Mouse (Mus musculus) urinary bladder, postnatal 36 days (tissue): ENCODE data around the gene Pum2.
A peak's percentile ranks its signal among the peaks of the same experiment; 100 is the strongest.
"Not testable (repeated sequence)": the region's sequence is repeated elsewhere in the genome, so short reads cannot be mapped to it uniquely, and the experiment has no call there.

ENCODE experiments used
- DNase-seq, 2 experiments: peaks; one replicate each; pipeline ENCODE4 v3.0.0; 2022; ENCODE audit warnings: low spot score in 2 of 2, mixed read lengths in 1 of 2

The Pum2 gene

GRCm38 (mm10) chr12:8673974-8674306, at the start of gene Pum2:
TSS of gene Pum2 (plus strand) at chr12:8674134.
- peak; percentile 85 to 91 for DNase-seq

- no peak for DNase-seq
Measured at GRCm38 (mm10) chr12:8629537-8629936, 44.4 kb upstream of the Pum2 start.

- DNase-seq, result no peak
Measured at GRCm38 (mm10) chr12:8631691-8632090, 42.2 kb upstream of the Pum2 start.

DNA sequence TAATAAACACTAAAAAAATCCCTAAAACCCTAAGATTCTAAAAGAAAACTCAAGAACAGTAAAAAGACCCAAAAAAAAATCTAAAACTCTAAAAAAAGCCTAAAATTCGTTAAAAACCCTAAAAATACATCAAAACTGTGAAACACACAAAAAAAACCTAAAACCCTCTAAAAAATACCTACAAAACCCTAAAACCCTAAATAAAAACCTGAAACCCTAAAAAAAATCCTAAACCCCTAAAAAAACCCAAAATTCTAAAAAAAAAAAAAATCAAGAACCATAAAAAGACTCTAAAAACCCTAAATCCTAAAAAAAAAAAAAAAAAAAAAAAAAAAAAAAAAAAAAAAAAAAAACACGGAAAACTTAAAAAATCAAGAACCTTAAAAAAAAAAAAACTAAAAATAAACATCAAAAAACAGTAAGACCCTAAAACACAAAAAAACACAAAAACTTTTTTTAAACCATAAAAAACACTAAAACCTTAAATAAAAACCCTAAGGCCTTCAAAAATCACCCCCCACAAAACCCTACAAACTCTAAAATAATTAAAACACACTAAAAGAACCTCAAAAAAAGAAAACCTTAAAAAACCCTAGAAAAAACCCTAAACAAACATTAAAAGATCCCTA, 41.1 kb upstream of the Pum2 start:
- DNase-seq, result no peak

DNA sequence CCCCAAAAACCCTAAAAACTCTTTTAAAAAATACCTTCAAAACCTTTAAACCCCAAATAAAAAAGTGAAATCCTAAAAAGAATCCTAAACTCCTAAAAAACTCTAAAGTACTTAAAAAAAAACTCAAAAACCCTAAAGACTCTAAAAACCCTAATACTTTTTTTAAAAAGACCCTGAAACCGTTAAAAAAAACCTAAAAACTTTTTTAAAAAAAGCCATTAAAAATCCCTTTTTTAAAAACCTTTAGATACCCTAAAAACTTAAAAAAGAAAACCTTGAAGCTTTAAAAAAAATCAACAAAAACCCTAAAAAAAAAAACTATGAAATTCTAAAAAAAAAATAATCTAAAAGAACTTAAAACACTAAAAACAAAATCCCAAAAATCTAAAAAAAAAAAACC, 39.6 kb upstream of the Pum2 start:
- no peak for DNase-seq

DNA sequence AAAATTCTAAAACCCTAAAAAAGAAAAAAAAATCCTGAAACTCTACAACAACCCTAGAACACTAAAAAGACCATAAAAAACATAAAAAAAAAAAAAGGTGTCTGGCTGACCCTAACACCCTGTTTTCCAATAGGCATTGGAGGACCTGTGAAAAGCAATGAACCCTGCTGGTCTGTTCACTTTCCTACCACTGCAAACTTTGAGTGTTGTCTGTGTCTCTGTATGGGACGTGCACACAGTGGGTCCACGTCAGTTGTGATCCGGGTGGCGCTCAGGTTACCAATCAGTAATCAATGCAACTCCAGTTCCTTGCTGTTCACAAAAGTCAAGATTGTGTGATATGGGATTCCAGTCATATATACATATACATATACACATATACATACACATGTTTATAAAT, 38.4 kb upstream of the Pum2 start:
- DNase-seq, result no peak

DNA sequence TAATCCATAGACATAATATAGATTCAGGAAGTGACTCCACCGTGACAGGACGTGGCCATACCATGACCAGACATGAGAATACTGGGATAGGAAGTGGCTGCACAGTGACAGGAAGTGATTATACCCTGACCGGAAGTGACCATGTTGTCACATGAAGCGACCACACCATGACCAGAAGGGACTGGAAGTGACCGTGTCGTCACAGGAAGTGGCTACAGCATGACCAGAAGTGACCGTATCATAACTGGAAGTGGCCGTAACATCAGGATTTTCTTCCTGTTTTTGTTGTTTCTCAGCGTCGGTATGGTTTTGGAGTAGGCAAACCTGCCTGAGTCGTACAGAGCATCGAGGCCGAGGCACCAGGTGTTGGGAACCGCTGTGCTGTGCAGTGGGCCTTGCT, 37.0 kb upstream of the Pum2 start:
- no peak for DNase-seq

GRCm38 (mm10) chr12:8638411-8639087, 35.4 kb upstream of the Pum2 start:
- DNase-seq, result peak; percentile 73 to 80

DNA sequence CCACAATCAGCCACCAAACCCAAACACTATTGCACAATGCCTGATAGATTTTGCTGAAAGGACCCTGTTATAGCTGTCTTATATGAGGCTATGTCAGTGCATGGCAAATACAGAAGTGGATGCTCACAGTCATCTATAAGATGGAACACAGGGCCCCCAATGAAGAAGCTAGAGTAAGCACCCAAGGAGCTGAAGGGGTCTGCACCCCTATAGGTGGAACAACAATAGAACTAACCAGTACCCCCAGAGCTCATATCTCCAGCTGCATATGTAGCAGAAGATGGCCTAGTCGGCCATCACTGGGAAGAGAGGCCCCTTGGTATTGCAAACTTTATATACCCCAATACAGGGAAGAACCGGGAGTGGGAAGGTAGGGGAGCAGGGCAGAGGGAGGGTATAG, 33.7 kb upstream of the Pum2 start:
- not testable (repeated sequence) for DNase-seq

GRCm38 (mm10) chr12:8640711-8641424, 33.1 kb upstream of the Pum2 start:
- DNase-seq, result peak; percentile 98

DNA sequence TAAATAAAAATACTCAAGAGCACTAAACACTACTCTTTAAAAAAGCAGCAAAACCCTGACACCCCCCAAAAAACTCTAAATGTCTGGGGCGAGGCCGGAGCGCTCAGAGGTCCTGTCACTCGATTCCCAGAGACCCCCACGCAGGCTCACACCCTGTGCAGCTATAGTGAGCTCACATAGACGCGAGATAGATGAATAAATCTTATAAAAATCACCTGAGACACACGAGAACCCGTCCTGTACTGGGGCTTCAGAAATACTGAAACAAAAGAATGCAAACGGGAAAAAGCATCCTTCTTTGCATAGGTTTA, 32.6 kb upstream of the Pum2 start:
- no peak for DNase-seq

DNA sequence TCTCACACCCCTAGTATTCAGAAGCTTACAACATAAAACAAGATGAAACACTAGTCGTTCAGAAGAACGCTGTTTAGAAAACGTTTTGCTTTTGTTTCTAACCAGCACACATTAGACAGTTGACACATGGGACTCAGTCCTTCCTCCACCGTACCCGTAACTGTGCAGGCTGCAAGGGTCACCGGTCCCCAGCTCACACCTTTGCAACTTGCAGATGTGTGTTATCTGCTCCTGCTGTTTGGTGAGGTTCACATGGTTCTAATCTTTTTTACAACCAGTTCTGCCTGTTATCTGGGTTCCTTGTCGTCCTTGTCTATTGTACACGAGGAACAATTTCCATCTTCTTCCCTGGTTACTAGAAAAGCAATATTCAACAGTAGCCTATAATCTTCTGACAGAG, 25.7 kb upstream of the Pum2 start:
- not testable (repeated sequence) for DNase-seq

DNA sequence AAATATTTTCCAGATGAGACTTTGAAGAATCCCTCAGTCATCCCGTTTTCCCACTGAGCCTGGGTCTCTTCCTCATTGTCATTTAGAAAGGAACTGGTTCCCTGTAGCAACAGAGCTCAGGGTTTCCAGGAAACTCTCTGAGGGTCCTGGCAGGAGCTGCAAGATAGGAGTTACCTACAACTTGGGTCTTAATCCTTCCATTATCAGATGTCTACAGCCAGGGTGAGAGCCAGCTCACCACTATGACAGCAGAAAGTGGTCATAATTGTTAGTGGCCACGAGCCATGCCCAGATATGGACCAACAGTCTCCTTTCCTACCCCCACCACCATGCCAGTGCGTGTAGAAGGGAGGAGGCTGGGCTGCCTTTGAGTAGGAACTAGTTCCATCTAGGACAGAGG, 23.9 kb upstream of the Pum2 start:
- DNase-seq, result not testable (repeated sequence)

DNA sequence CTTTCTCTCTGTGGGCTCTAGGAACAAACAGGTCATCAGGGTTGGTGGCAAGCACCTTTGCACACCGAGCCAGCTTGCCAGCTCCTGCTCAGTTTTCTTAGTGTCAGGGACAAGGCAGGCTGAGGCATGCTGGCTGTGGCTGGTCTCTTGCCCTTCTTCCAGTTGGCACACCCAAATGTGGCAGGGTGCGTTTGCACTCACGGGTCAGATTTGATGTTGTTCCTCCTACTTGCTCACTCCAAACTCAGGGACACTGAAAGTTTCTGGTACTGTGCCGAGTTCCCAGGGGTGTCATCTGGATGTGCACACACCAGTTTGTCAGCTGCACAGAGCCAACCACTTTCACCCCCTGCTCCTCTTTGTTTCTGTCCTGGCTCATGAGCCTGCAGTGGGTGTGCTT, 17.3 kb upstream of the Pum2 start:
- DNase-seq, result peak; percentile 71 to 82

DNA sequence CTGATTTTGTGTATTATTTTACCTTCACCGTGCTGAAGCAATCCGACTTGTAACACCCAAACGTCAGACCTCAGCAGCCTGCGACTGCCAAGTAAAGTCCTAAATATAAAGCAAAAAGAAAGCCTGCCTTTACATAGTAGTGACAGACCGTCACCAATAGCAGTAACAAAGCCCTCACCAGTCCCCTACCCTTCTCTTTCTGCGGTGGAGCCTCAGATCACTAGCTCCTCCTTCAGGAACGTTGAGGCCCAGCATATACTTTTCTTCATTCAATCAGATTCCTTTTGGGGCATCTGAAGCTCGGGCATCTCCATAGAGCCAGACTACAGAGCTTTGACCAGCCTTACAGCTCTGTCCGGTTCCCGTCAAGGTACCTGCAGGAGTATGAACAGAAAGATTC, 16.8 kb upstream of the Pum2 start:
- DNase-seq, result no peak

- no peak for DNase-seq
Measured at GRCm38 (mm10) chr12:8657629-8658366, 16.1 kb upstream of the Pum2 start.

- no peak for DNase-seq
Measured at GRCm38 (mm10) chr12:8659406-8660279, 14.3 kb upstream of the Pum2 start.

DNA sequence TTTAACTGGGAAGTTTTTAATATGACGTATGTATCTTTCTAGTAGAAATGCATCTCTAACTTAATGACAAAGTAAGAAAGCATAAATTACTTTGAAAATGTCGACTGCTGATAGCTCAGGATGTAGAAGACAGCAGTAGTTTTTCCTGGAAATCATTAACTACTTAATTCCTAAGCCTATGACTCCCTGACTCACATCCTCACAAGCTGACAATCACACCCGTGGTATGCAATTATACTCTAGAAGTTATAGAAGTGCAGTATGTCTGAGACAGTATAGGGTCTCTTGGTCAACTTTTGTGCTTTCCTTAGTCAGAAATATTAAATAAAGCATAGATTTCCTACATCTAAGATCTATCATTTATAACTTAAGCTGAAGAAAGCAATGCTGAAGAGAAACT, 12.2 kb upstream of the Pum2 start:
- no peak for DNase-seq

- DNase-seq, result no peak
Measured at GRCm38 (mm10) chr12:8662175-8662574, 11.8 kb upstream of the Pum2 start.

- DNase-seq, result no peak
Measured at GRCm38 (mm10) chr12:8662721-8663120, 11.2 kb upstream of the Pum2 start.

- no peak for DNase-seq
Measured at GRCm38 (mm10) chr12:8667473-8668255, 6.3 kb upstream of the Pum2 start.
